8 mouse cellular contexts compared by ENCODE assay signal in the genomic region with DNA sequence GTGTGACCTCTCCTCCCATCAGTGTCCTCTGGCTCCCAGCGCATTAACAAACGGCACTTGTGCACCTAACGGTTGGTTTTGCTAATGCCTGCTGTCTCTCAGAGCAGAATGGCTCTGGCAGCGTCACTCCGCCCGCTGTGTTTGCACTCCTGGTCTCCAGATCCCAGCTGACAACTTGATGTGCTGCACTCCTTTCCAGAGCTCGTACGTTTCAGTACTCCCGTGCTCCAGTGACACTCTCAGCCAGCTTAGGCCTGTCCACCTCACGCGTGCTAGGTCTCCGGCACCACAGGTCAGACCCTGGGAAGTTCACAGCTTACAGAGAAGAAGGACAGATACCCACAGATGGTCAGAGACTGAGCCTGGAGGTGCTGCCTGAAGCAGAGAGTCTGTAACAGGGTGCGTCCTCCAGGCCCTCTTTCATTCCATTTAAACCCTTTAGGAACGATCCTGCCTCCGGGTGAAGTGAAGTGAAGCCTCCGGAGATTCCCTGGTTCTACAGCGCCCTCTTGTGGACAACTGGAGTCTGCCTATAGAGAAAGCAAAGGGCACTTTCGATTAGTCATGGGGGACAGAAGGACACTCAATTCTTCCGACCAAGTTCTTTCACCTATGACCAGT. TPM values are rescaled to one million over a fixed set of nuclear protein-coding genes. Genes with fewer than 3 reads are reported as not detected.
DNase-seq lines count a peak whose midpoint lies in the region; ATAC-seq and TF ChIP-seq lines count a peak whose summit lies in the region.

No protein-coding gene starts in this region.

- no peak overlapping the region for H3K27ac ChIP-seq in ES-E14 (ENCODE audit: insufficient read depth, low read depth, low read length, poor library complexity, severe bottlenecking)
- no peak overlapping the region for H3K27ac ChIP-seq in forebrain, embryonic 10.5 days
- no peak overlapping the region for H3K27ac ChIP-seq in heart, postnatal 0 days (ENCODE audit: low read depth)
- no peak overlapping the region for H3K27ac ChIP-seq in lung, embryonic 15.5 days

- H3K4me1 ChIP-seq in ES-E14 (ENCODE audit: control insufficient read depth in 2 of 2, insufficient read depth in 2 of 2, low read length in 2 of 2, poor library complexity in 1 of 2) = no peaks in the 10 kb centered on the region; a peak in 1 of 4 replicates
- H3K4me1 ChIP-seq in forebrain, embryonic 10.5 days = peaks cover 11% of the 10 kb centered on the region
- H3K4me1 ChIP-seq in heart, postnatal 0 days (ENCODE audit: control insufficient read depth, insufficient read depth) = no peaks in the 10 kb centered on the region
- H3K4me1 ChIP-seq in lung, embryonic 15.5 days = peaks cover 11% of the 10 kb centered on the region; the same call in 1 of the 2 replicates

- peak overlapping the region; percentile 55 for H3K4me2 ChIP-seq in heart, postnatal 0 days (ENCODE audit: low read depth, low read length)
- peak overlapping the region; percentile 41 for H3K4me2 ChIP-seq in lung, embryonic 15.5 days

- in situ Hi-C loops in ES-E14 (cut with MboI; ENCODE audit: low sequenced_read_pairs in 2 of 2, unreplicated experiment in 2 of 2) = loop anchor here in 1 of 2 experiments (10.0 to 25.0 kb wide), 2 partner anchors 199 to 282 kb away; no protein-coding TSS in a partner anchor

- no peak for TF ChIP-seq EP300 in heart, postnatal 0 days (IDR thresholded peaks at IDR 0.05; ENCODE audit: low read depth)

- no peaks in the 10 kb centered on the region for H3K36me3 ChIP-seq in ES-E14 (ENCODE audit: control insufficient read depth, insufficient read depth, low read length, poor library complexity, severe bottlenecking)
- H3K36me3 ChIP-seq in forebrain, embryonic 10.5 days (replicated peaks) = no peaks in the 10 kb centered on the region
- no peaks in the 10 kb centered on the region for H3K36me3 ChIP-seq in heart, postnatal 0 days (replicated peaks; ENCODE audit: control insufficient read depth, insufficient read depth, low read length)
- no peaks in the 10 kb centered on the region for H3K36me3 ChIP-seq in lung, embryonic 15.5 days

- no peak overlapping the region for H3K9ac ChIP-seq in ES-E14 (ENCODE audit: insufficient read depth, low read depth, low read length, poor library complexity, severe bottlenecking)
- 0 out of 2 replicates have a peak overlapping the region, but pooled peaks have one; percentile 15 for H3K9ac ChIP-seq in heart, postnatal 0 days (replicated peaks; ENCODE audit: low read depth, low read length)
- H3K9ac ChIP-seq in lung, embryonic 15.5 days = no peak overlapping the region

- TF ChIP-seq CTCF in heart, postnatal 0 days (IDR thresholded peaks at IDR 0.05; ENCODE audit: low read depth) = peak; percentile 93

- peak; percentile 86 for DNase-seq in ES-E14 (ENCODE audit: low read depth, low spot score)
- peak; percentile 51 for DNase-seq in brain, embryonic 18.5 days (ENCODE audit: low read depth, low spot score)
- DNase-seq in forebrain, embryonic 10.5 days (ENCODE audit: extremely low spot score, low spot score) = peak; percentile 90
- peak; percentile 84 for DNase-seq in heart, postnatal 0 days (ENCODE audit: low spot score)
- peak; percentile 87 to 90 for DNase-seq in kidney, postnatal 4 days
- DNase-seq in ovary, postnatal 36 days (ENCODE audit: low spot score) = peak; percentile 60
- peak; percentile 66 to 75 for DNase-seq in urinary bladder, postnatal 36 days (ENCODE audit: low spot score in 2 of 2)

- peaks cover 23% of the 10 kb centered on the region; the same call in 1 of the 2 replicates for H3K27me3 ChIP-seq in forebrain, embryonic 10.5 days (ENCODE audit: poor library complexity, severe bottlenecking)
- no peaks in the 10 kb centered on the region for H3K27me3 ChIP-seq in heart, postnatal 0 days (ENCODE audit: control insufficient read depth, insufficient read depth, low read length)
- H3K27me3 ChIP-seq in lung, embryonic 15.5 days = 0 out of 2 replicates have a peak, but pooled peaks cover 3% of the 10 kb centered on the region

- no peak overlapping the region for H3K4me3 ChIP-seq in ES-E14 (ENCODE audit: insufficient read depth in 1 of 2, low read depth in 1 of 2, low read length in 2 of 2, poor library complexity in 1 of 2, severe bottlenecking in 1 of 2)
- H3K4me3 ChIP-seq in forebrain, embryonic 10.5 days = peak overlapping the region; percentile 25; the same call in 1 of the 2 replicates
- peak overlapping the region; percentile 30 for H3K4me3 ChIP-seq in heart, postnatal 0 days (ENCODE audit: low read depth, low read length)
- H3K4me3 ChIP-seq in lung, embryonic 15.5 days = no peak overlapping the region

- WGBS in forebrain, embryonic 10.5 days = 27% methylated on average over 19 of the region's 19 CpGs
- WGBS in heart, postnatal 0 days = 22% methylated on average over 19 of the region's 19 CpGs
- 18% methylated on average over 19 of the region's 19 CpGs for WGBS in lung, embryonic 15.5 days

- H3K9me3 ChIP-seq in ES-E14 (ENCODE audit: control insufficient read depth, insufficient read depth, low read depth, low read length) = no peaks in the 10 kb centered on the region
- no peaks in the 10 kb centered on the region for H3K9me3 ChIP-seq in forebrain, embryonic 10.5 days
- no peaks in the 10 kb centered on the region for H3K9me3 ChIP-seq in heart, postnatal 0 days (replicated peaks; ENCODE audit: control insufficient read depth, low read length)
- no peaks in the 10 kb centered on the region for H3K9me3 ChIP-seq in lung, embryonic 15.5 days

- ATAC-seq in heart, postnatal 0 days (ENCODE audit: insufficient read depth, low read depth) = peak; percentile 55
- 0 out of 2 replicates have a peak, but pooled peaks have one; percentile 36 for ATAC-seq in lung, embryonic 15.5 days (ENCODE audit: borderline replicate concordance, extremely low read depth, low FRiP score, low TSS enrichment)

TF ChIP-seq in ES-E14, 5 proteins besides CTCF, POLR2A, EP300 and RAD21:
- TF ChIP-seq ZC3H11A (IDR thresholded peaks at IDR 0.05; ENCODE audit: borderline replicate concordance, low read depth, low read length) (peak; percentile 85; the same call in 1 of the 2 replicates), CHD2 (IDR thresholded peaks at IDR 0.05; ENCODE audit: low read depth, low read length) (no peak)

RNA-seq across cellular contexts. Expression of a gene that starts 37.9 kb away (rescaled TPM):
- total RNA-seq in ES-E14 (2012; rRNA removed) = 2.1 and 2.5 TPM in 2 replicates
- 0.05 TPM in 1 of 2 replicates, not detected in the other for polyA plus RNA-seq in forebrain, embryonic 10.5 days (2016; fragmentation: Nextera tagmentation; extraction: Ambion mirVana)
- not detected in 2 replicates for total RNA-seq in heart, postnatal 0 days (2014; rRNA removed; ENCODE audit: low replicate concordance)
- polyA plus RNA-seq in heart, postnatal 0 days (2015; fragmentation: Nextera tagmentation; extraction: Ambion mirVana) = not detected in 2 replicates
- polyA plus RNA-seq in lung, embryonic 15.5 days (2015; fragmentation: Nextera tagmentation; extraction: Ambion mirVana) = not detected in 2 replicates

Comparison
In these comparisons a context has a peak if more than half of its experiments do, and no peak if none do; other contexts are left out.
1. H3K4me3 ChIP-seq: peak in forebrain, embryonic 10.5 days (single experiment) and heart, postnatal 0 days (single experiment); none in ES-E14 (0 of 2) and lung, embryonic 15.5 days (single experiment).
2. Peak in every context shown above with its lines, with median percentiles within 50 percentile points of each other: DNase-seq.